Mouse (Mus musculus): ENCODE measurements at regions not wholly inside any gene's neighbourhood (a gene's known extent, or its start where the extent isn't known, plus 50 kb on each side); places are given as distances from the start of the nearest gene placed in this dataset.

DNA sequence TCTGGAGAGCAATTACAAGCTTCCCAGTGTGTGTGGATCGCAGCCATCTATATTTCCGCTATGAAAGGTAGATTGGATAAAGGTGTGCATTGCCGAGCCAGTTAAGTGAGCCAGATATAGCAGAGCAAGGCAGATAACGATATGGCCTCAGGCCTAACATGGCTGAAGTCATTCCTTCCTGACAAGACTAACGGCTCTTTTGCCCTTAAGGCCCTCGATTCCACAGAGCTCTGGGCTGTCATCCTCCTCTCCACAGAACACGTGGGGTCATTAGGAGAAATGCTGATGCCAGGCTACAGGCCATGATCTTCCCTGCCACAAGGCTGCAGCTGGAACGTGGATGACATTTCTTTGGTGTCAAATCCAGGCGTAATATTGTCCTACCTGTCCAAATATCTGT lies 72.7 kb upstream of the Pbx1 start:
- DNase-seq, result no peak

DNA sequence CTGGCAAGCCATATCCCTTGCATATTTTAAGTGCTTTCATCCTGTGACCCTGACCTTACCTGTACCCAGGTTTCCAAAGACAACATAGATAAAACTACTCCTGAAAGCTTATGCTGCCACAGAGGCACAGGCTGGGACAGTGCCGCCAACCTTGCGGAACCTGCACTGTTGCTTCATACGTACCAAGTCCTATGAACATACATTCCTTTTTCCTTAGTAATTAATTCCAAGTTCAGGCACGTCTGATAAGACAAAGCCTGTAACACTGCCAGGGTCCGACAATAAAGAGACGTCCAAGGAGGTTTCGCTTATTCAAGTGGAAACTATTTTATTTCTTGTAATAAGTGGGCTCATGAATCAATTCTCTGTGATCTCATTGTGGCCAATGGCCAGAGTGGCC lies 70.2 kb upstream of the Pbx1 start:
- DNase-seq, result peak; percentile 60

DNA sequence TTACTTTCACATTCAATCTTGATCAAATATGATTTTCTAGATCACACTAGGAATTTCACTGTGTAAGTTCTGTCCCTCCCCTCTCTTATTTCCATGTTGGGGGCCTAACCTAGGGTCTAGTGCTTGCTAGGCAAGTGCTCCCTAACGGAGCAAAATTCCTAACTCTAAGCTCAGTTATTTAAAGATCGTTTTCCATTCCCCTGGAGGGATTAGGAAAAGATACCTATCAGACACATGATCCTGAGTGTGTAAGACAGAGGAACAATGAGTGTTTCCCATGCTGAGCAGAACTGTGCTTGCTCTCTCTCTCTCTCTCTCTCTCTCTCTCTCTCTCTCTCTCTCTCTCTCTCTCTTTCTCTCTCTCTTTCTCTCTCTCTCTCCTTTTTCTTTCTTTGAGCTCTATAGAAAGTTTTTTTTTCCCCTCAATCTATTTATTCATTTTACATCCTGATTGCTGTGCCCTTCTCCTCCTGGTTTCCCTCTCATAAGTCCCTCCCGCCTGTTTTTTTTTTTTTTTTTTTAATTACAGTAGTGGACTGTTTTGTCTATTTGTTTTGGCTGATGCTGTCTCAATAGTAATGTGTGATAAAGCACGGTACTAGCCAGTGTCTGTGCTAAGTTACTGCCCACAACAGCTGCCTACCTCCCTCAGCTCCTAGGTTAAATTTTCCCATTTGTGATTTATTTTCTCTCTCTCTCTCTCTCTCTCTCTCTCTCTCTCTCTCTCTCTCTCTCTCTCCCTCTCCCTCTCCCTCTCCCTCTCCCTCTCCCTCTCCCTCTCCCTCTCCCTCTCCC lies 69.5 kb upstream of the Pbx1 start:
- DNase-seq, result no peak

DNA sequence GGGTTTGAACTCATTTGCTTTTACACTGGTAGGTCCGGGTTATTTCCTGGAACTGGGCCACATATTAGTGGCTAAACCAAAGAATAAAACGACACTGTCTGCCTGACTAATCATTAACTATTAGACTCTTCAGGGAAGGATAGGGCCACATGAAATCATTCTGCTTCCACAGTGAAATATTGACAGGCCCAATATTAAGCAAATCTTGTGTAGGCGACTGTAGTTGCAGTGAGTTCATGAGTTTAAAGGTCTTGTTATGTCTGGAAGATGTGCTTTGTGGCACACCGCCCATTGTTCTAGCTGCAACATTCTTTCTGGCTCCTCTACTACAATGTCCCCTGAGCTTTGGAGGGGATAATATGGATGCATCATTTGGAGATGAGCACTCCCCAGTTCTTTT lies 65.7 kb upstream of the Pbx1 start:
- DNase-seq, result no peak

DNA sequence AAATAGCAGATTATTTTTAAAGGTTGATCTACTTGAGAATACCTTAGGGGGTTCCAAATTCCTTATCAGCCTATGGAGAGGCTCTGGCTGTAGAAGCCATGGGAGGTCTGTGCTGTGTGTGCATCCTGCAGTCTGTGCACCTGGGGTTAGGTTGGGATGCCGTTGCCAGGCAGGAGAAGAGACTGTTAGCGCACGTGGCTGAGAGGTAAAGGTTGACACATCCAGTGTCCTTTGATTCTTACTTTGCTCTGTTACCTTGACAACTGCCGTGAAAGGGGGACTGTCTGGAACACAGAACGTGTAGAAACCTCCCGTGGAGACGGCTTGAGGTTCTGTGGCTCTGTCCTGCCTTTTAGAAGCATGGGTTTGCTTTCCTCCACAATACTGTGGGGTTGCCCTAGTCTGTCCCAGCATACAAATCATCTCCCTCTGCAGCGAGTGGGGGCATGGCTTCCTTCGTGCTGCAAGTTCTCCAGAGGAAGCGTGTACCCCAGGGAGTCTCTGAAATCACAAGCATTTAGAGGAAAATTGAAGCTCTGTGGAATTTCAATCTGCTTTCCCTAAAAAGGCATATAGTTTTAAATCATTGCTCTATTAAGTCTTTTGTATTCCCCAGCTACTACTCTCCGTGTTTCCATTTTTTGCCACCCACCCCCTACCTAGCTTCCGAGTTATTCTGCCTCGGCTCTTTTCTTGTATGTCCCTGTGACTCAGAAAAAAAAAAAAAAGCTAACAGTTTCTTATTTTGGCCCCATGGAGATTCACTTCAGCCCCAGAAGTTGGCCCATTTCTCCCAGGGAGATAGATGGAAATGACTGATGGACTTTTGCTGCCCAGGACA lies 63.8 kb upstream of the Pbx1 start:
- no peak for DNase-seq

DNA sequence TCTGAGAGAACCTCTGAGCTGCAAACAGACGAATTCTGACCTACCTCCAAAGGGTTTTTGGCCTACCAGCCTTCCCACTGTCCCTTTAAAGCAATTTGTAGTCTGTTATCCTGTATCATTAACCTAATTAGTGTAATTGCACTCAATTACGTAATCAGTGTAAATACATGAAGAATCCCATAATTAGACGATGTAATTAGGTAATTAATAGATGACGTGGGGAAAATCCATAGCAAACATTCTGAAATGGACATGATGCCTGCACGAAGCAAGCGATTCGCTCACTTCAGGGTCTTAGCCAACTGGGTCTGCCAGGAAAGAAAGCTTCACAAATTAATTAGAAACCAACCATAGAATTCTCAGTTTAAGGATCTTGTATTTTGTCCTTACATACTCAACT lies 55.4 kb upstream of the Pbx1 start:
- no peak for DNase-seq

DNA sequence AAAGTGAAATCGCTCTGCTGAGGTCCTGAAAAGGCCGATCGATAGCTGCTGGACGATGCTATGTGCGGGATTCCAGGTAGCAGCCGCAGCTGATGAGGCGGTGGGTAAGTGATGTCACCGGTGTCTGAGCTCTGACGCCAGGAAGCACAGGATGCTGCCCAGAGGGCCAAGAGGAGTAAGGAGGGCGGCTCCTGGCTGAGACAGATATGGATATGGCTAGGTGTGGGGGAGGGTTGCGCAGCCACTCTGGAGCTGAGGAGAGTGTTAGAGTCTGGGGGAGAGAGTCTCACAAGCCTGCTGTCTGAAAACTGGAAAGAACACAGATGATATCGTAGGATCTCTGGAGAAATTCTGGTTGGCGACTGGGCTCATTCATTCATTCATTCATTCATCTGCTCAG lies 51.6 kb upstream of the Pbx1 start:
- DNase-seq, result no peak

Small RNA genes in the stretch of these regions (microRNA-seq; reads per million reads assigned to microRNA genes)
- gene Mir6348 (0 reads per million in 2 experiments), gene Mir6354 (0 reads per million in 2 experiments)
